Mouse (Mus musculus): ENCODE measurements around the gene Alpl. TPM values are rescaled to one million over a fixed set of nuclear protein-coding genes. Genes with fewer than 3 reads are reported as not detected.

The Alpl gene
- total and polyA plus RNA-seq, 3 experiments, result not detected

- DNase-seq (ENCODE audit: low read depth, low spot score), result no peak
- no peaks in the 10 kb centered on the region for H3K4me1 ChIP-seq (ENCODE audit: control insufficient read depth in 1 of 2, insufficient read depth in 2 of 2, low read length in 2 of 2)
- H3K9me3 ChIP-seq (replicated peaks; ENCODE audit: insufficient read depth, low read length), result no peaks in the 10 kb centered on the region
- no peaks in the 10 kb centered on the region for H3K36me3 ChIP-seq (ENCODE audit: control insufficient read depth in 1 of 2, insufficient read depth in 2 of 2, low read length in 2 of 2)
- TF ChIP-seq SMC3 (IDR thresholded peaks at IDR 0.05; ENCODE audit: low read depth, low read length) (no peak), ETS1 (IDR thresholded peaks at IDR 0.05; ENCODE audit: low read depth, low read length) (no peak), TBP (IDR thresholded peaks at IDR 0.05; ENCODE audit: low read depth, low read length) (no peak), ZMIZ1 (IDR thresholded peaks at IDR 0.05; ENCODE audit: low read depth, low read length) (no peak), MXI1 (IDR thresholded peaks at IDR 0.05; ENCODE audit: low read depth, low read length) (no peak), CHD2 (IDR thresholded peaks at IDR 0.05; ENCODE audit: low read length) (no peak), JUND (IDR thresholded peaks at IDR 0.05; ENCODE audit: low read depth, low read length) (no peak), RCOR1 (IDR thresholded peaks at IDR 0.05; ENCODE audit: low read depth, low read length) (no peak)
- no peaks in the 10 kb centered on the region for H3K27me3 ChIP-seq (ENCODE audit: control insufficient read depth in 1 of 2, insufficient read depth in 2 of 2, low read length in 2 of 2)
- H3K4me3 ChIP-seq (ENCODE audit: control insufficient read depth in 1 of 2, insufficient read depth in 1 of 2, low read depth in 2 of 2, low read length in 2 of 2), result no peak overlapping the region
- H3K9ac ChIP-seq (ENCODE audit: control insufficient read depth, low read depth, low read length, poor library complexity, severe bottlenecking), result no peak overlapping the region
- no peaks in the 10 kb centered on the region for H3K79me2 ChIP-seq (ENCODE audit: control insufficient read depth, insufficient read depth, low read length, poor library complexity)
- no peak overlapping the region for H3K27ac ChIP-seq (ENCODE audit: control insufficient read depth, low read depth, low read length)
Observed at GRCm38 (mm10) chr4:137763920-137764495, 32.2 kb downstream of the Alpl start.

- H3K9ac ChIP-seq (ENCODE audit: control insufficient read depth, low read depth, low read length, poor library complexity, severe bottlenecking), result no peak overlapping the region
Observed at GRCm38 (mm10) chr4:137762886-137763285, 33.3 kb downstream of the Alpl start.

GRCm38 (mm10) chr4:137754446-137754845 is 41.7 kb downstream of the Alpl start:
- Histone ChIP-seq H3K27ac (ENCODE audit: control insufficient read depth, low read depth, low read length) (no peak overlapping the region), H3K9me3 (replicated peaks; ENCODE audit: insufficient read depth, low read length) (no peaks in the 10 kb centered on the region), H3K4me1 (ENCODE audit: control insufficient read depth in 1 of 2, insufficient read depth in 2 of 2, low read length in 2 of 2) (peaks cover 0 to 12% of the 10 kb centered on the region in 2 experiments; a peak in 2 of 4 replicates), H3K4me3 (ENCODE audit: control insufficient read depth in 1 of 2, insufficient read depth in 1 of 2, low read depth in 2 of 2, low read length in 2 of 2) (no peak overlapping the region), H3K27me3 (ENCODE audit: control insufficient read depth in 1 of 2, insufficient read depth in 2 of 2, low read length in 2 of 2) (no peaks in the 10 kb centered on the region), H3K36me3 (ENCODE audit: control insufficient read depth in 1 of 2, insufficient read depth in 2 of 2, low read length in 2 of 2) (peaks cover 0 to 2% of the 10 kb centered on the region in 2 experiments; a peak in 1 of 4 replicates), H3K9ac (ENCODE audit: control insufficient read depth, low read depth, low read length, poor library complexity, severe bottlenecking) (no peak overlapping the region), H3K79me2 (ENCODE audit: control insufficient read depth, insufficient read depth, low read length, poor library complexity) (no peaks in the 10 kb centered on the region)
- TF ChIP-seq NRF1 (IDR thresholded peaks at IDR 0.05; ENCODE audit: insufficient read depth, low read depth, low read length, poor library complexity, severe bottlenecking), result no peak
- no peak for TF ChIP-seq MAX (IDR thresholded peaks at IDR 0.05; ENCODE audit: low read length)
- no peak for TF ChIP-seq UBTF (IDR thresholded peaks at IDR 0.05; ENCODE audit: borderline replicate concordance, insufficient read depth, low read depth, low read length)
- TF ChIP-seq ZMIZ1 (IDR thresholded peaks at IDR 0.05; ENCODE audit: low read depth, low read length), result no peak
- no peak for TF ChIP-seq ZC3H11A (IDR thresholded peaks at IDR 0.05; ENCODE audit: low read depth, low read length)
- no peak for TF ChIP-seq ELF1 (IDR thresholded peaks at IDR 0.05; ENCODE audit: low read depth, low read length)
- no peak for TF ChIP-seq KAT2A (conservative IDR thresholded peaks at IDR 0.05; ENCODE audit: low read depth, low read length)
- no peak for TF ChIP-seq SIN3A (IDR thresholded peaks at IDR 0.05; ENCODE audit: low read length)
- TF ChIP-seq MXI1 (IDR thresholded peaks at IDR 0.05; ENCODE audit: low read depth, low read length), result no peak
- no peak for TF ChIP-seq MYC (IDR thresholded peaks at IDR 0.05; ENCODE audit: low read depth, low read length)
- no peak for TF ChIP-seq TCF12 (IDR thresholded peaks at IDR 0.05; ENCODE audit: low read depth, low read length)
- TF ChIP-seq CHD1 (IDR thresholded peaks at IDR 0.05; ENCODE audit: low read depth, low read length), result no peak
- no peak for DNase-seq (ENCODE audit: low read depth, low spot score)

More at GRCm38 (mm10) chr4:137762886-137763285, 33.3 kb downstream of the Alpl start:
- TF ChIP-seq USF1 (IDR thresholded peaks at IDR 0.05; ENCODE audit: low read depth, low read length) (peak; percentile 45; the same call in 1 of the 2 replicates), MAFK (IDR thresholded peaks at IDR 0.05; ENCODE audit: borderline replicate concordance, low read depth, low read length) (no peak)
- Histone ChIP-seq H3K27me3 (ENCODE audit: control insufficient read depth in 1 of 2, insufficient read depth in 2 of 2, low read length in 2 of 2) (no peaks in the 10 kb centered on the region), H3K27ac (ENCODE audit: control insufficient read depth, low read depth, low read length) (no peak overlapping the region), H3K79me2 (ENCODE audit: control insufficient read depth, insufficient read depth, low read length, poor library complexity) (no peaks in the 10 kb centered on the region), H3K4me1 (ENCODE audit: control insufficient read depth in 1 of 2, insufficient read depth in 2 of 2, low read length in 2 of 2) (no peaks in the 10 kb centered on the region), H3K9me3 (replicated peaks; ENCODE audit: insufficient read depth, low read length) (no peaks in the 10 kb centered on the region), H3K4me3 (ENCODE audit: control insufficient read depth in 1 of 2, insufficient read depth in 1 of 2, low read depth in 2 of 2, low read length in 2 of 2) (no peak overlapping the region), H3K36me3 (ENCODE audit: control insufficient read depth in 1 of 2, insufficient read depth in 2 of 2, low read length in 2 of 2) (no peaks in the 10 kb centered on the region)
- DNase-seq (ENCODE audit: low read depth, low spot score), result no peak
